Mouse (Mus musculus) urinary bladder, postnatal 25 days (tissue): ENCODE results near the gene Rgs8.
A peak's percentile ranks its signal among the peaks of the same experiment; 100 is the strongest.

Source experiments
- DNase-seq: peaks from one replicate; pipeline ENCODE4 v3.0.0; 2022; ENCODE audit warnings: low spot score

Rgs8 gene

GRCm38 (mm10) chr1:153741551-153742316, 88.9 kb downstream of the Rgs8 start:
- no peak for DNase-seq

GRCm38 (mm10) chr1:153742374-153743155, 89.7 kb downstream of the Rgs8 start:
- DNase-seq: peak; percentile 83

- no peak for DNase-seq
These were observed 93.4 kb downstream of the Rgs8 start for GRCm38 (mm10) chr1:153746119-153746670.

GRCm38 (mm10) chr1:153746728-153747127, 93.9 kb downstream of the Rgs8 start:
- peak; percentile 72 for DNase-seq

DNA sequence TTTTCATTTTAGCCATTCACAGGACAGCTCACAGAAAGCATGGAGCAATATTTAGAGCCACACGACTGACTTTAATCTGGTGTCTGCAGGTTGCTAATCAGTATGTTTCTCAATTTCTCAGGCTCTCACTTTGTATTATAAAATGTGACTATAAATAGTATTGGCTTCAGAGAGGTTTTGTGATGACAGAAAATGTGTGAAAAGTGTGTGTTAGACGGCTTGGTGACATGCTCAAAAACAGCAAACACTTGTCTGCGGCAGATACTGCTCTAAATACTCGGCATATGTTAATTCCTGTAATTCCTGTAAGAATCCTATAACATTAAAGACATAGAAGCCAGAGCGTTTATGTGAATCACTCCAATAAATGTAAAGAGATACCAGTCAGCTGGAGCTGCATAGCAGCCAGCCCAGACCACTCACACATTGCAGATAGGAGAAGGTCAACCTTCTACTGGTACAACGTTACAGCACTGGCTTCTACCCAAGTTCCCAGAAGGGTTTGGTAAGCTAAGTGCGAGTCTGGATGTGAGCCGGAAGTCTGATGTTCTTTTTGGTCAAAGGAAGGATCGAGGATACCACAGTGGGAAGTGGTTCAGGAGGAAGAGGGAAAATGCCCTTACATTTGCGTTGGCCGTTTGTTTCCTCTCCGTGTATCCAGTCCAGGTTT, 95.2 kb downstream of the Rgs8 start:
- no peak for DNase-seq

- DNase-seq: no peak
These were observed 95.7 kb downstream of the Rgs8 start for GRCm38 (mm10) chr1:153748549-153748948.

DNA sequence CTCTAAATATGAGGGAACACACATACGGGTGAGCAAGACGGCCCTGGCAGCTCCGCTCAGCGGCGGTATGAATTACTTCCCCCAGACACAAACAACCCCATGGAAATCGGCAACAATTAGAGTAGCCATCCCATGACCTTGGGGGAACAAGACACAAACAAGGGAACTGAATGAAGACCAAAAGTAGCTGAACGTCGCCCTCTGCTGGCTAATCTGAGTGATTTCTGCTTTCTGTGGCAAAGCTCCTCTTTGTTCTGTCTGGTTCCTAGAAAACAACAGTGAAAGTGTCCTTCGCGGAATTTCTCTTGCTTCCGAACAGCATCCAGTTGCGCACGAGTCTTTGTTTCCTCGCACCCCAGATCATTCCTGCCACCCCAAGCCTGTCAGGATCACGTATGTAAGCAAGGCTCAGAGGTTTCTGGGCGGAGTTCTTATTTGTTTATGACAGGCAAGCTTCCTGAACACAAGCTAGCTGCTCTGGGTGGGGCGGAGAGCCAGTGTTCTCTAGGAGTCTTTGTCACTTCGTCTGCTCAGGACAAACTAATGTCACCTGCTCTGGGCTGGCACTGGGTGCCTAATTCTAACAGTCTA, 96.5 kb downstream of the Rgs8 start, which contains the start of gene Rnasel:
TSS of gene Rnasel (plus strand) at position 216 of the 591 bp plus-strand sequence.
- peak; percentile 62 for DNase-seq
